In genomic region chr16:30364604-30365003, GRCm38 (mm10) we compare ENCODE assay signal across 19 mouse cellular contexts. TPM values are rescaled to one million over a fixed set of nuclear protein-coding genes. Genes with fewer than 3 reads are reported as not detected.
DNase-seq lines count a peak whose midpoint lies in the region; ATAC-seq and TF ChIP-seq lines count a peak whose summit lies in the region.
"Had no signal": no experiment of that assay in that cellular context is flagged by ENCODE, and none has a peak within 500 bp of the region (broad histone marks: within the 10 kb centered on the region; RNA-seq: fewer than 3 reads in every experiment).

No protein-coding gene starts in this region.

- no peak for TF ChIP-seq CTCF in liver, postnatal 0 days (IDR thresholded peaks at IDR 0.05; ENCODE audit: low read depth)

- H3K27me3 ChIP-seq in limb, embryonic 10.5 days (ENCODE audit: low read depth, poor library complexity, severe bottlenecking), result no peaks in the 10 kb centered on the region
- no peaks in the 10 kb centered on the region for H3K27me3 ChIP-seq in liver, postnatal 0 days (ENCODE audit: insufficient read depth, low read length)
- H3K27me3 ChIP-seq: embryonic facial prominence, embryonic 13.5 days; forebrain, embryonic 13.5 days; hindbrain, embryonic 13.5 days had no signal

- peaks cover 18% of the 10 kb centered on the region for H3K36me3 ChIP-seq in limb, embryonic 10.5 days
- H3K36me3 ChIP-seq in liver, postnatal 0 days (replicated peaks; ENCODE audit: insufficient read depth, low read length), result peaks cover 9% of the 10 kb centered on the region; the same call in 1 of the 2 replicates
- H3K36me3 ChIP-seq: hindbrain, embryonic 13.5 days had no signal

- intact Hi-C loops in heart, postnatal 14 days (cut with DNase I), result no loop called here

- H3K9ac ChIP-seq in liver, postnatal 0 days (replicated peaks), result no peak overlapping the region
- H3K9ac ChIP-seq: embryonic facial prominence, embryonic 13.5 days; forebrain, embryonic 13.5 days; hindbrain, embryonic 13.5 days had no signal

- H3K4me2 ChIP-seq in liver, postnatal 0 days (ENCODE audit: low read depth, low read length), result no peak overlapping the region
- H3K4me2 ChIP-seq: embryonic facial prominence, embryonic 13.5 days; forebrain, embryonic 13.5 days; hindbrain, embryonic 13.5 days had no signal

- WGBS in limb, embryonic 10.5 days, result 90% methylated on average over 6 of the region's 6 CpGs
- 82% methylated on average over 6 of the region's 6 CpGs for WGBS in liver, postnatal 0 days (ENCODE audit: insufficient replicate concordance)

- DNase-seq in heart, adult 11 months, result peak; percentile 61
- DNase-seq in heart, postnatal 14 days, result no peak
- no peak for DNase-seq in limb, embryonic 10.5 days (ENCODE audit: low spot score)
- no peak for DNase-seq in liver, postnatal 0 days
- no peak for DNase-seq in embryo, embryonic 9.5 days (ENCODE audit: extremely low spot score)
- DNase-seq: adrenal gland, postnatal 10 days; cerebellum, adult 18-20 months; cerebellum, postnatal 14 days; gastrocnemius, adult 2 months; gastrocnemius, postnatal 25 days; heart, adult 18-20 months; heart, postnatal 10 days had no signal

- H3K4me1 ChIP-seq in limb, embryonic 10.5 days, result no peaks in the 10 kb centered on the region
- no peaks in the 10 kb centered on the region for H3K4me1 ChIP-seq in liver, postnatal 0 days (ENCODE audit: insufficient read depth)
- H3K4me1 ChIP-seq: embryonic facial prominence, embryonic 13.5 days; forebrain, embryonic 13.5 days; heart, embryonic 10.5 days; hindbrain, embryonic 13.5 days had no signal

- TF ChIP-seq EP300 in liver, postnatal 0 days (IDR thresholded peaks at IDR 0.05; ENCODE audit: low read depth), result no peak

- peak; percentile 56 for ATAC-seq in common myeloid progenitor, adult 5-6 weeks (replicated peaks; ENCODE audit: low read depth, poor library complexity, severe bottlenecking)
- ATAC-seq in megakaryocyte progenitor cell, adult 5-6 weeks (replicated peaks; ENCODE audit: poor library complexity), result 0 out of 2 replicates have a peak, but pooled peaks have one; percentile 42
- no peak for ATAC-seq in liver, postnatal 0 days
- ATAC-seq: forebrain, embryonic 13.5 days; hindbrain, postnatal 0 days had no signal

- H3K4me3 ChIP-seq in limb, embryonic 10.5 days, result no peak overlapping the region
- H3K4me3 ChIP-seq in liver, postnatal 0 days (ENCODE audit: low read depth, low read length), result no peak overlapping the region
- H3K4me3 ChIP-seq: embryonic facial prominence, embryonic 13.5 days; forebrain, embryonic 13.5 days; gastrocnemius, adult 2 months; heart, embryonic 10.5 days; hindbrain, embryonic 13.5 days had no signal

- H3K9me3 ChIP-seq in limb, embryonic 10.5 days (replicated peaks), result no peaks in the 10 kb centered on the region
- no peaks in the 10 kb centered on the region for H3K9me3 ChIP-seq in liver, postnatal 0 days (ENCODE audit: low read length)
- H3K9me3 ChIP-seq: embryonic facial prominence, embryonic 13.5 days; forebrain, embryonic 13.5 days; heart, embryonic 10.5 days; hindbrain, embryonic 13.5 days had no signal

- no peak overlapping the region for H3K27ac ChIP-seq in limb, embryonic 10.5 days
- H3K27ac ChIP-seq in liver, postnatal 0 days (ENCODE audit: low read depth), result no peak overlapping the region
- H3K27ac ChIP-seq: embryonic facial prominence, embryonic 13.5 days; forebrain, embryonic 13.5 days; gastrocnemius, adult 2 months; heart, embryonic 10.5 days; hindbrain, embryonic 13.5 days; hindbrain, postnatal 0 days had no signal

RNA-seq across cellular contexts. Expression of gene Atp13a3, which starts 41.2 kb away (rescaled TPM):
- total RNA-seq in heart, postnatal 14 days (2021), result 10 to 100 TPM; 60.8 to 66.6 TPM
- 114 and 130 TPM in 2 replicates for total RNA-seq in common myeloid progenitor, adult 5-6 weeks (2017)
- 121 and 143 TPM in 2 replicates for total RNA-seq in megakaryocyte progenitor cell, adult 5-6 weeks (2015)
- total RNA-seq in megakaryocyte progenitor cell, adult 5-6 weeks (2017), result 70.9 and 100 TPM in 2 replicates
- 12.6 and 14.0 TPM in 2 replicates for polyA plus RNA-seq in limb, embryonic 10.5 days (2016; fragmentation: Nextera tagmentation; extraction: Ambion mirVana)
- polyA plus RNA-seq in liver, postnatal 0 days (2015; fragmentation: Nextera tagmentation; extraction: Ambion mirVana), result 9.0 and 9.9 TPM in 2 replicates

RNA-seq across cellular contexts. Expression of gene Gp5, which starts 54.0 kb away (rescaled TPM):
- total RNA-seq in heart, postnatal 14 days (2021), result under 1 TPM; 0.33 to 0.39 TPM
- 11.8 and 11.9 TPM in 2 replicates for total RNA-seq in common myeloid progenitor, adult 5-6 weeks (2017)
- total RNA-seq in megakaryocyte progenitor cell, adult 5-6 weeks (2015), result 1.1 and 1.5 TPM in 2 replicates
- total RNA-seq in megakaryocyte progenitor cell, adult 5-6 weeks (2017), result 0.46 and 1.2 TPM in 2 replicates
- 1.5 and 1.7 TPM in 2 replicates for polyA plus RNA-seq in limb, embryonic 10.5 days (2016; fragmentation: Nextera tagmentation; extraction: Ambion mirVana)
- 17.5 and 17.7 TPM in 2 replicates for polyA plus RNA-seq in liver, postnatal 0 days (2015; fragmentation: Nextera tagmentation; extraction: Ambion mirVana)
- total RNA-seq: gastrocnemius, adult 2 months had no signal
